Mouse (Mus musculus): ENCODE results near the gene Rictor.

DNA sequence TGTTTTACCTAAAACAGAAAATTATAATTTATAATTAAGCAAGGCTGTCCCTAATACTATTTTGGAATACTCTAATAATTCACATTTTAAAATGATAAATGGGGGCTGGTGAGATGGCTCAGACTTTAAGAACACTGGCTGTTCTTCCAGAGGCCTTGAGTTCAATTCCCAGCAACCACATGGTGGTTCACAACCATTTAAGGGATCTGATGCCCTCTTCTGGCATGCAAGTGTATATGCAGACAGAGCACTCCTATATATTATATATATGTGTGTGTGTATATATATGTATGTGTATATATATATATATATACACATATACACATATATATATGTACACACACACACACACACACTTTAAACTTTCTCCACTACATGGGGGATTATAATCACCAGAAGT is 15.2 kb downstream of the Rictor start:
- TF ChIP-seq EP300 (IDR thresholded peaks at IDR 0.05) (no peak), CTCF (IDR thresholded peaks at IDR 0.05) (peak; percentile 28; the same call in 1 of the 2 replicates)

Data from lung, postnatal 0 days (tissue).